Mouse (Mus musculus): Measurements from ENCODE around the gene Sbk2. TPM values are rescaled to one million over a fixed set of nuclear protein-coding genes. Genes with fewer than 3 reads are reported as not detected.
A peak's percentile ranks its signal among the peaks of the same experiment; 100 is the strongest.

Gene Sbk2
- polyA plus RNA-seq, 2 experiments, result 0.01 TPM; not detected in 1

DNA sequence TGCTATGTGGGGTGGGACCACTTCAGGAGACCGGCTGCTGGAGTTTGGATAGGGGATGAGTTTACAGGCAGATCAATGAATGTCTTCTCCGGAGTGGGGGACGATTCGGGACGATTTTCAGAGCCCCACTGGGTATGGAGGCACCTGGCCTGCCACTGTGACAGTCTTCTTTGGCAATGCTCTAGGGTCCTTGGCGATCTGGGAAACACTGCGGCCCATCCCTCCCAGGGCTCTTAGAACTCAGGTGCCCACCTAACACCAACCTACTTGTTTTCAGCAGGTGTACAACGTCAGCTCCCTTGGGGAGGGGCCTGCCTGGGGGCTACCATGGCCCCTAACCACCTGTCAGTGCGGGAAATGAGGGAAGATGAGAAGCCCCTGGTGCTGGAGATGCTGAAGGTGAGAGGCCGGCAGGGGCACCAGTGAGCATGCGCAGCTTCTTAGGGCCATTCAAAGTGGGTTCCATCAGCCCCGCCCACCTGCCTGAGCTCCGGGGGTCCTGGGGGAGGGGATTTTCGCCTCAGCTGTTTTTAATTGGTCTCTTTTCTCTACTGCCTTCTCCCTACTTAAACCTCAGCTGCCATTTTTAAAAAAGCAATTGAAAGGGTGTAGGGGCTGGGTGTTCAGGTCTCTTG lies 41.2 kb downstream of the Sbk2 start:
- no peak for DNase-seq (ENCODE audit: low read depth in 3 of 3, low spot score in 3 of 3)
- Histone ChIP-seq H3K27me3 (ENCODE audit: control insufficient read depth, insufficient read depth, low read length) (peaks cover 22% of the 10 kb centered on the region), H3K4me2 (ENCODE audit: low read depth) (peak overlapping the region; percentile 31; the same call in 1 of the 2 replicates), H3K36me3 (replicated peaks; ENCODE audit: control insufficient read depth, insufficient read depth, low read depth) (peaks cover 14% of the 10 kb centered on the region), H3K4me1 (replicated peaks; ENCODE audit: control insufficient read depth in 2 of 2, insufficient read depth in 2 of 2, low read length in 1 of 2) (no peaks in the 10 kb centered on the region; a peak in 1 of 4 replicates), H3K9me3 (ENCODE audit: control insufficient read depth, low read length) (no peaks in the 10 kb centered on the region), H3K27ac (no peak overlapping the region), H3K4me3 (ENCODE audit: insufficient read depth in 1 of 2, low read depth in 2 of 2, low read length in 2 of 2) (no peak overlapping the region), H3K9ac (replicated peaks) (no peak overlapping the region)
- 5% methylated on average over 14 of the region's 14 CpGs for whole genome bisulfite sequencing (ENCODE audit: insufficient replicate concordance)
- peak; percentile 27; the same call in 1 of the 2 replicates for TF ChIP-seq CTCF (IDR thresholded peaks at IDR 0.05; ENCODE audit: low read depth)
- TF ChIP-seq EP300 (IDR thresholded peaks at IDR 0.05; ENCODE audit: low read depth), result no peak
- ATAC-seq (ENCODE audit: insufficient read depth), result no peak

- 2% methylated on average over 14 of the region's 14 CpGs for WGBS (ENCODE audit: insufficient replicate concordance)
- ATAC-seq (ENCODE audit: insufficient read depth), result no peak
- Histone ChIP-seq H3K9ac (replicated peaks) (no peak overlapping the region), H3K4me1 (replicated peaks; ENCODE audit: control insufficient read depth in 2 of 2, insufficient read depth in 2 of 2, low read length in 1 of 2) (no peaks in the 10 kb centered on the region; a peak in 1 of 4 replicates), H3K4me2 (ENCODE audit: low read depth) (peak overlapping the region; percentile 31; the same call in 1 of the 2 replicates), H3K27me3 (ENCODE audit: control insufficient read depth, insufficient read depth, low read length) (peaks cover 22% of the 10 kb centered on the region), H3K9me3 (ENCODE audit: control insufficient read depth, low read length) (no peaks in the 10 kb centered on the region), H3K27ac (no peak overlapping the region), H3K4me3 (ENCODE audit: insufficient read depth in 1 of 2, low read depth in 2 of 2, low read length in 2 of 2) (no peak overlapping the region), H3K36me3 (replicated peaks; ENCODE audit: control insufficient read depth, insufficient read depth, low read depth) (peaks cover 15% of the 10 kb centered on the region)
- DNase-seq (ENCODE audit: low read depth in 3 of 3, low spot score in 3 of 3), result no peak
- TF ChIP-seq CTCF (IDR thresholded peaks at IDR 0.05; ENCODE audit: low read depth), result no peak
- no peak for TF ChIP-seq EP300 (IDR thresholded peaks at IDR 0.05; ENCODE audit: low read depth)
Observed at GRCm38 (mm10) chr7:4922508-4922907, 41.7 kb downstream of the Sbk2 start.

DNA sequence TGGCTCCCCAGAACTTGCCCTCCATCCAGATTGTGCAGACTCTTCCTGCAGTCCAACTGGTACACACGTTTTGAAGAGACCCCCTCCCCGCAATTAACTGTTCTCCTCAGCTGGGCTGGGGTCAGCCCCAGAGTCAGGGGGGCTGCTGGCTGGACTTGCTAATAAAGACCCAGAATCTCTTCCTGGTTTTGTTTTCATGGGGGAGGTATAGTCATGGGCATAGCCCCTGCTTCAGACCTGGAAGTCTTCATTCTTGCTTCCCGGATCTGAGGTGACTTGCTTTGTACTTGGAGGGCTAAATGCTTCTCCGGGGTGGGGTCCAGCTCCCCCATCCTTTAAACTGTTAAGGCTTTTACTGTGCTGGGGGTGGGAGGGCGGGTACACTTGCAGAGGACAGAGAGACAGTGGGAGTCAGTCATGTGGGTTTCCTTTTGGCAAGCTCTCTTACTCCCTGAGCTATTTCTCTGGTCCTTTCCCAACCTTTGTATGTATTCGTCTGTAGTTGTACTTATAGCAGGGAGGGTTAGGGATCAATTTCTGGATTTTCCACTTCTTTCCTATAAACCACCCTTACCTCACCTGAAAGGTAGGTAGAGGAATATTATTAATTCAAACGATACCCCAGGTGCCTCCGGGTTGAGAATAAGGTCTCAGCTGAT lies 42.3 kb downstream of the Sbk2 start, which contains the start of gene Nat14:
Gene Nat14, plus strand, starts transcription at position 205 of the 659 bp plus-strand sequence.
- Histone ChIP-seq H3K4me2 (ENCODE audit: low read depth) (peak within 1 kb of the TSS; percentile 31; the same call in 1 of the 2 replicates), H3K27me3 (ENCODE audit: control insufficient read depth, insufficient read depth, low read length) (peaks cover 22% of the 10 kb centered on the region), H3K9me3 (ENCODE audit: control insufficient read depth, low read length) (no peaks in the 10 kb centered on the region), H3K4me1 (replicated peaks; ENCODE audit: control insufficient read depth in 2 of 2, insufficient read depth in 2 of 2, low read length in 1 of 2) (no peaks in the 10 kb centered on the region; a peak in 1 of 4 replicates), H3K27ac (no peak within 1 kb of the TSS), H3K4me3 (ENCODE audit: insufficient read depth in 1 of 2, low read depth in 2 of 2, low read length in 2 of 2) (no peak within 1 kb of the TSS), H3K9ac (replicated peaks) (no peak within 1 kb of the TSS), H3K36me3 (replicated peaks; ENCODE audit: control insufficient read depth, insufficient read depth, low read depth) (peaks cover 16% of the 10 kb centered on the region)
- DNase-seq (ENCODE audit: low read depth in 3 of 3, low spot score in 3 of 3) (no peak), ATAC-seq (ENCODE audit: insufficient read depth) (no peak)
- no peak for TF ChIP-seq CTCF (IDR thresholded peaks at IDR 0.05; ENCODE audit: low read depth)
- TF ChIP-seq EP300 (IDR thresholded peaks at IDR 0.05; ENCODE audit: low read depth), result no peak
- WGBS (ENCODE audit: insufficient replicate concordance), result 25% methylated on average over 8 of the region's 8 CpGs

- Histone ChIP-seq H3K27ac (no peak overlapping the region), H3K9me3 (ENCODE audit: control insufficient read depth, low read length) (no peaks in the 10 kb centered on the region), H3K27me3 (ENCODE audit: control insufficient read depth, insufficient read depth, low read length) (peaks cover 22% of the 10 kb centered on the region), H3K9ac (replicated peaks) (no peak overlapping the region), H3K36me3 (replicated peaks; ENCODE audit: control insufficient read depth, insufficient read depth, low read depth) (peaks cover 16% of the 10 kb centered on the region), H3K4me2 (ENCODE audit: low read depth) (0 out of 2 replicates have a peak overlapping the region, but pooled peaks have one; percentile 6), H3K4me3 (ENCODE audit: insufficient read depth in 1 of 2, low read depth in 2 of 2, low read length in 2 of 2) (no peak overlapping the region), H3K4me1 (replicated peaks; ENCODE audit: control insufficient read depth in 2 of 2, insufficient read depth in 2 of 2, low read length in 1 of 2) (peaks cover under 1 to 6% of the 10 kb centered on the region in 2 experiments)
- DNase-seq (ENCODE audit: low read depth in 3 of 3, low spot score in 3 of 3) (no peak), ATAC-seq (ENCODE audit: insufficient read depth) (no peak)
- 26% methylated on average over 23 of the region's 23 CpGs for WGBS (ENCODE audit: insufficient replicate concordance)
- TF ChIP-seq CTCF (IDR thresholded peaks at IDR 0.05; ENCODE audit: low read depth) (no peak), EP300 (IDR thresholded peaks at IDR 0.05; ENCODE audit: low read depth) (no peak)
Observed at GRCm38 (mm10) chr7:4920976-4921823, 43.0 kb downstream of the Sbk2 start.
